Mouse (Mus musculus) heart, postnatal 25 days (tissue): ENCODE data around the gene Bcam. TPM values are rescaled to one million over a fixed set of nuclear protein-coding genes. Genes with fewer than 3 reads are reported as not detected.
A peak's percentile ranks its signal among the peaks of the same experiment; 100 is the strongest.

Experiments used
- DNase-seq: peaks from one replicate; pipeline ENCODE4 v3.0.0; 2022; ENCODE audit warnings: low spot score
- intact Hi-C: fragments of 180-260 bp; cut with DNase I; formaldehyde crosslinking; loops from one replicate; pipeline ENCODE4 v1.15.1; 2025
- total RNA-seq, 2 experiments: library from RNA; stranded (reverse); gene quantifications; 2 replicates each; pipeline ENCODE4 v1.2.3; 2021

Bcam gene
- 100 to 1,000 TPM; 220 to 229 TPM for total RNA-seq

DNA sequence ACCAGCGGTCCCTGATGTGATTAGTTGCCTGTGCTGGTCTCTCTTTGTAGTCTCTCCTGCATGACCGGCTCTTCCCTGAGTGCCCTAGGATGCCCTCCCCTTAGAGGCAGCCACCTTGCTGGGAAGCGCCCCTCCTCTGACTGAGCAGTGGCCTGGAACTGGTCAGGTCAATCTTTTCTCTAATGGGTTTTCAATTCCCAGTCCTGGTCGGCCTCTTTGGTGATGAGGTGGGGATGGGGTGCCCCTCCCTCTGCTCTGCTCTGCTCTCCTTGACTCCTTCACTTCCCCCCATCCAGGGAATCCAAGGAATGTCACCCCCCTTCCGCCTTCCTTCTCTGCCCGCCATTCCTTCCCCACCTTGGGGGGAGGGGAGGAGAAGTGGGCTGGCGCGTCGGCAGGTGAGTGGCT, at the start of gene Bcam:
TSS of gene Bcam (minus strand) at position 33 of the 408 bp plus-strand sequence.
- intact Hi-C loops, result loop anchor here (2.0 kb wide), 1 partner anchor 16 kb away; no protein-coding TSS in a partner anchor
- DNase-seq, result no peak

DNA sequence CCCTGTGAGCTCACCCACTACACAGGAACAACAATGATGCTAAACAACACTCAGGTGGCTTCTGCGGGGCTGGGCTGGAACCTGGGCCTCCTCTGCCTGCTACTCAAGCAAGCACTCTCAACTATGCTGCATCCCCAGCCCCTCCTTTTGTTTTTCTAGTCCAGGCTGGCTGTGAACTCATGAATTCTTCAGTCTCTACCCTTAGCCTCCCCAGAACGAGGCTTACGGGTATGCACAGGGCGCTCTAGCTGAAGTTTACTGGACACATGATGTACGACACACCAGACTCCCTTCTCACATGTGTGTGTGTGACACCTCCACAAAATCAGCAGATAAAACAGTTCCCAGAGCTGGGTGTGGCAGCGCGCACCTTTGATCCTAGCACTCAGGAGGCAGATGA, 48.1 kb upstream of the Bcam start:
- no peak for DNase-seq
- intact Hi-C loops, result no loop called here

- intact Hi-C loops, result no loop called here
- DNase-seq, result no peak
These were observed 47.6 kb upstream of the Bcam start for GRCm38 (mm10) chr7:19818440-19818839.

DNA sequence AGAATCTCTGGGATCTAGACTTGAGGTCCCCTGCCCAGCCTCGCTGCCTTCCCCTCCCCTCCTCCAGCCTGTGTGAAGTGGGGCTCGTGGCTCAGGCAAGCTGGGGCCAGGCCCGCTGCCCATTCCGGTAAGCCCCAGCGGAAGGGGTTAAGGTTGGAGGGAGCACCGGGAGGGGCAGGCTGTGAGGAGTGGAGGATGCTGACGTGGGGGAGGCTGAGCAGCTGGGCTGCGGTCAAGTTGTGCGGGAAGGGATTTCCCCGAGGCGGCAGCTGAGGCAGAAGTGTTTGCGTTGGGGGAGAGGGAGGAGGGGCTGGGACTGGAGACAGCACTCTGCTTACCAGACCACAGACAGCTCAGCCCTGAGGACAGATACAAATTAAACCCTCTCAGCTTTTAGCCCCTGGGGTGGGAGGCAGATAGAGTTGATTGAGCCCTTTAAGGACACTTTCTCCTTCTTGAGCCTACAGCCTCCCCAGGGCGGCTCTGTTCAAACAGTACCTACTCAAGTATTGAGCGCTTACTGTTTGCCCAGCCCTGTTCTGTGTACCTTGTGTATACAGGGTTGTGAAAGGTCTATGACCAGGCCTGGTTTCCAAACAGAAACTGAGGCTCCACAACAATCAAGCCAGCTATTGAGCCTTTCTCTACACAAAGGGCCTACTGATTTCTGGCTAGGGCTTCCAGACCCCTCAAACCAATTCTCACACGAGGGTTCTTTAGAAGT, 46.7 kb upstream of the Bcam start:
- intact Hi-C loops, result no loop called here
- DNase-seq, result peak; percentile 61

DNA sequence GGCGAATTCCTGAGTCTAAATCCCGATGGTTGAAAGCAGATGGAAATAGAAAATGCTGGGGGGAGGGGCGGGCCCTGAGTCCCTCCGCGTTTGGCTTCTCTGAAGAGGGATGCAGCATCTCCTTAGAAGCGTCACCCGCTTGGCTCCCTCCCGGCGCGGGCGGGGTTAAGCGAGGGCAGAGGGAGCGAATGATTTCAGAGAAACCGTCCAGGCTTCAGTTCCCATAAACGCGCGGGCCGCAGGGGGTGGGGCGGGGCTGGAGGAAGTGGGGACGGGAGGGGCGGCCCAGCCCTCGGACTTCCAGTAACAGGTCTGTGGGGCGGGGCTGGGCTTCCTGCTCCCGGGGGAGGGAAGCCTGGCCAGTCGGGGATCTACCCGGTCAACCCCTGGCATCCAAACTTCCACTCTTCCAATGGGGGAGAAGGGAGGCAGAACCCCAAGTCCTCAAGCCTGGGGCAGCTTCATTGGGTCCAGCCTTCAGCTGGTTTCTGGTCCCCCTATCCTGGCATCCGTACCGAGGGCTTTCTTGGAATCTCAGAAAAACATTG, 45.5 kb upstream of the Bcam start:
- intact Hi-C loops, result no loop called here

DNA sequence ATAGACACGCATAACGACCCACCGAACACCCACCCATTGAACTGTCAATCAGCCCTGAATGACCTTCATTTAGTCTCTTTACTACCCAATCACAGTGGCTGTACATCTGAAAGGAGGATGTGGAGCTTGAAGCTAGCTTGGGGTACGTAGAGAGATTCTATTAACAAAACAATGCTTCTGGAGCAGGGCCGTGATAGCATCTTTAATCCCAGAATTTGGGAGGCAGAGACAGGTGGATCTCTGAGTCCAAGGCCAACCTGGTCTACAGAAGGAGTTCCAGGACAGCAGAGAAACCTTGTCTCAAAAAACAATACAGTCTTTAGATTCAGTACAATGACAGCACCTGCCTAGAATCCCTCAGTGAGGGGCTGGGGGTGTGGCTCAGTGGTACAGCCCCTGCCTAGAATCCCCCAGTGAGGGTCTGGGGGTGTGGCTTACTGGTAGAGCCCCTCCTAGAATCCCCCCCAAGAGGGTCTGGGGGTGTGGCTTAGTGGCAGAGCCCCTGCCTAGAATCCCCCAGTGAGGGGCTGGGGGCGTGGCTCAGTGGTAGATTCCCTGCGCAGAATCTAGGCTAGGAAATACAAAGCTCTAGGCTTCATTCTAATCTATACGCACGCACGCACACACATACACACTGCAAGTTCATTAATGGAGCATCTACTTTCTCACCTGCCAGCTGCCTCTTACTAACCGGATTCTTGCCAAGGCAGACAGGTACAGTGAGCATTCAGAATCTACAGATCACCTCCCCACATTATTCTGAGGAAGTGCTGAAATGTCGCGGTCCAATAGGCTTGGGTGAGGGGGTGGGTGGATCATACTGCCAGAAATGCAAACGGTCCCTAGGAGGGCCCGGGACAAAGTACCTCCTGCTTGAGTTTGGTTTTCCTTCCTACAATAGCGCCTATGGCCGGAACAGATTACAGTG, 44.7 kb upstream of the Bcam start:
- intact Hi-C loops, result no loop called here
- DNase-seq, result no peak

More for the DNA sequence above, 45.5 kb upstream of the Bcam start:
- DNase-seq, result peak; percentile 83

DNA sequence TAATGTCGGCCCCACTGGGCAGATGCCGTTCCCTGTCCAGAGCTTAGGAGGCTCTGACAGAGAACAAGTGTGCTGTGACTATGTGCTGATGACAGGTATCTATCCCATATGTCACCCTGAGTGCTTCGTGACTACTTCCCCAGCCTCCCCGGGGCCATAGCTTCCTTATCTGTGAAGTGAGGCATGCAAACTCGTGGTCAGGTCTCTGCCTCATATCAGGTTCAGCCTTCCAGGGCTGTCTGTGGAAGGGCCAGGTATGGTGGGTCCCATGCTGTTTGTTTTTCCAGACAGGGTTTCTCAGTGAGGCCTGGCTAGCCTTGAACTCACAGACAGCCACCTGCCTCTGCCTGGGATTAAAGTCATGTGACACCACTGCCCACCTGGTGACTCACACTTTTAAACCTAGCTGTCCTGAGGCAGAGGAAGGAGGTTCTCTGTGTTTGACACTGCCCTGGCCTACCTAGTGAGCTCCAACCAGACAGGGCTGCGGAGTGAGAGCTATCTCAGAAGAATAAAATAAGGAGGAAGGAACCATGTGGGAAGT, 42.8 kb upstream of the Bcam start:
- intact Hi-C loops, result no loop called here

GRCm38 (mm10) chr7:19813161-19813560, 42.3 kb upstream of the Bcam start:
- intact Hi-C loops, result no loop called here
- DNase-seq, result no peak

More for the DNA sequence above, 42.8 kb upstream of the Bcam start:
- no peak for DNase-seq

DNA sequence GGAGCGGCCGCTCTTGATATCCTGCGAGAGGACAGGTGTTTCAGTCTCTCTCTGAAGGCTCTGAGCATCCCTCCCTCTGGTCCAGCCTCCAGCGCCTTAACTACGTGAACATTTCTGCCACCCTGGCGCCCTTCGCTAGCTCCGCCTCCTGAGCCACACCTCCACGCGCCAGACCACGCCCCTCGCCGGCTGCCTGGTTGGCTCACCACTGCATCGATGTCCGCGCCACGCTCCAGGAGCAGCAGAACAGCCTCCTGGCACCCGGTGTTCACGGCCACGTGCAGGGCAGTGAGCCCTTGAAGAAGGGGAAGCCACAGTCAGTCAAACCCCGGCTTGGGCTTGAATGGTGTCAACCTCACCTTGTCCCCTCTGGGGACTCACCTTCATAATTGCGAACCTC, 40.3 kb upstream of the Bcam start:
- DNase-seq, result no peak
- intact Hi-C loops, result no loop called here

- no peak for DNase-seq
- intact Hi-C loops, result loop anchor here (10.0 kb wide), 1 partner anchor 145 kb away; the partner anchor contains the start of gene Igsf23
These were observed 38.6 kb upstream of the Bcam start for GRCm38 (mm10) chr7:19809369-19809768.

DNA sequence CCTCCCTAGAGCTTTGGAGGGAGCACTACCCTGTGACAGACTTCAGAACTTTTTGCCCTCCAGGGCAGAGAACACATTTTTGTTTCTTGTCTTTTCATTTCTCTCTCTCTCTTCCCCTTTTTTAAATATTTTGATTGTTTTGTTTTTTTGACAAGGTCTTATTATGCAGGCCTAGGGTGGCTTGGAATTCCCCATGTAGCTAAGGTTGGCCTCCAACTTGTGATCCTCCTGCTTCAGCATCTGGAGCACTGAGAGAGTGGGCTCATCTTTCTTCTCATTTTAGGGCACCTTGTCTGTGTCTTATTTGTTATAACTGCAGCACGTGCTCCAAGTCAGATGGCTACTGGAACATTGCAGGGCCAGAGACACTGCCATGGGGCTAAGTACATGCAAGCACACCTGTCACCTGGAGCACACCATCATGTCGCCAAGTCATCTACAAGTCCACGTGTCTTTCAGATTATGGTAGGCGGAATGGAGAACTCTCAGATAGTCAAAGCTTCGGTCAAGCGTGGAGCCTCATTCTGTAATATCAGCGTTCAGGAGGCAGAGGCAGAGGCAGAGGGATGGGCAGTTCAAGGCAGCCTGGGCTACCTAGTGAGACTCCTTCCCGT, 35.6 kb upstream of the Bcam start:
- no peak for DNase-seq
- intact Hi-C loops, result loop anchor here (10.0 kb wide), 1 partner anchor 148 kb away; the partner anchor contains the start of gene Igsf23

DNA sequence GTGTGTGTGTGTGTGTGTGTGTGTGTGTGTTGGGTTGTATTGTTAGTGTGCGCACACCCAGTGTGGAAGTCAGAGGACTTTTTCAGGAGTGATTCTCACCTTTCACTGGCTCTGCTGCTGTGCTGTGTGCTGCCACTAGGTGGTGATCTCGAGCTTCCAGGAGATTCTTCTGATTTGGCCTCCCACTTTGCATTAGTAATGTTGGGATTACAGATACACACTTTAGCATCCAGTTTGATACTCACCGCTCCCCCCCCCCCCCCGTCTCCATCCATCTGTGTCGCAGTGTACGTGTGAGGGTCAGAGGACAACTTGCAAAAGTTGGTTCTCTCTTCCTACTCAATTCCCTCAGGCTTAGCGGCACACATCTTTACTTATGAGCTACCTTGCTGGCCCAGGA, 32.2 kb upstream of the Bcam start:
- intact Hi-C loops, result loop anchor here (1.0 to 10.0 kb wide), 3 partner anchors 40 to 152 kb away; partner anchors contain the start of gene Igsf23

GRCm38 (mm10) chr7:19800764-19801163, 29.9 kb upstream of the Bcam start:
- intact Hi-C loops, result loop anchor here (10.0 kb wide), 1 partner anchor 154 kb away; the partner anchor contains the start of gene Igsf23
- DNase-seq, result no peak

More for the DNA sequence above, 32.2 kb upstream of the Bcam start:
- DNase-seq, result no peak

DNA sequence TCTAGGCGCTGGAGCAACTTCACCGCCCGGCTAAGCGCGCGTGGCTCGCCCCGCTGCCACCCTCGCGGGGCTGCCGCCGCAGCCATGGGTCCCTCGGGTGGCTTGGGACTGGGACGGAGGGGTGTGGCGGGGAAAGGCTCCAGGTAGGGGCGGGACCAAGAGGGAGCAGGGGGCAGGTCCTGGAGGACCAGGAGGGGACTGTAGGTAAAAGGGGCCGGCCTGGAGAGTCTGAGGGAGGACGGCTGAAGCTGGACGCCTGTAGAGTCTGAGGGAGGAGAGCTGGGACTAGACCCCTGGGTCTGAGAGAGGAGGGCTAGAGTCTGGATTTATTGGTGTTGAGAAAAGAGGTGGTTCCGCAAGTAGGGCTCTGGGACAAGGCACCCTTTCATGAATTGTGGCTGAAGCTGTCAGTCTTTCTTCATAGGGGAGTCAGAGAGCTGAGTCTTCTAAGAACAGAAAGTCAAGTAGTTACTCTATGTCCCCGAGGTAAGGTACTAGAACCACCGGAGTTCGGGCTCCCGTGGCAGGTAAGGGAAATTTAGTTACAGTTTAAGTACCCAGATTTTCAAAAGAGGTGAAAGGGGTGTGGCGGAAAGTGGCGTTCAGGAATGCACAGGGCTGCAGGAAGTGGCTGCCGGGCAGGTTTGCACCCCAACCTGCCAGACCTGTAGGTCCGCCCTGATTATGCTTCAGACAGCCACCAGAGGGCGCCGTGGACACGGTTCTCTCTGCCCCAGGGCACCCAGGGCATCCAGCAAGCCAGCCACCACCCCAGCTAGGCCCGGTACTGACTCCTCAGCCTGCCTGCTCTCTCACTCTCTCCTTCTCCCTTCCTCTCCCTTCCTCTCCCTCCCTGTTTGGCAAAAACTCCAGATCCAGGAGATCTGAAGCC, 26.1 kb upstream of the Bcam start, which contains the start of gene Cblc:
TSS of gene Cblc (minus strand) at position 113 of the 892 bp plus-strand sequence.
- peak; percentile 50 for DNase-seq
- intact Hi-C loops, result no loop called here

DNA sequence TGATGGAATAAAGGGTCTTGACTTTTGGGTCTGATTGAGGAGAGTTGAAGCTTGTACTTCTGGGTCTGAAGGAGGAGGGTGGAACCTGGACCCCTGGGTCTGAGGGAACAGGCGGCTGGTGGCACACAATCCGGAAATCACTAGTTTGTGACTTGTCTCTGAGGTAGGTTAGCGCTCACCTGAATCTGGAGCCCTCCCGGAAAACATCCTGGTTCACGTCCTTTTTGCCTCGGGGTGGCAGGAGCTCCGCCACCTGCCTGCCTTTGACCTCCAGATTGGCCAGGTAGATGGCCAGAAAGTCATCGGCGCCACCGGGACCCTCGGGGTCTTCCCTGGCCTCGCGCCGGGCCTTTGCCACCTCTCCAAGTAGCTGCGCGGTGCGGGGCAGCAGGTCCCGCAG, 25.4 kb upstream of the Bcam start:
- intact Hi-C loops, result no loop called here
- DNase-seq, result no peak

GRCm38 (mm10) chr7:19795236-19795635, 24.4 kb upstream of the Bcam start:
- intact Hi-C loops, result no loop called here

GRCm38 (mm10) chr7:19792701-19793630, 22.1 kb upstream of the Bcam start:
- intact Hi-C loops, result loop anchor here (2.0 kb wide), 1 partner anchor 126 kb away; no protein-coding TSS in a partner anchor
- no peak for DNase-seq

More at GRCm38 (mm10) chr7:19795236-19795635, 24.4 kb upstream of the Bcam start:
- no peak for DNase-seq
